Mouse (Mus musculus) G1E (cell line): ENCODE data around the gene Clec16a. TPM values are rescaled to one million over a fixed set of nuclear protein-coding genes. Genes with fewer than 3 reads are reported as not detected.

ENCODE experiments used
- ATAC-seq: 2 replicates; pipeline ENCODE4 v1.8.0; 2016; ENCODE audit warnings: mild to moderate bottlenecking; ENCODE audit not compliant: insufficient number of reproducible peaks, poor library complexity, low FRiP score, severe bottlenecking; ENCODE audit errors: extremely low read depth
- DNase-seq: peaks from one replicate; pipeline ENCODE4 v3.0.0; 2012; ENCODE audit warnings: low spot score
- H3K27me3 ChIP-seq: 2 replicates; pipeline ENCODE4 v1.6.1; 2012; ENCODE audit warnings: mild to moderate bottlenecking, low read length, inconsistent platforms; ENCODE audit not compliant: insufficient read depth
- H3K36me3 ChIP-seq: replicated peaks from 2 replicates; pipeline ENCODE3; 2012; ENCODE audit warnings: mild to moderate bottlenecking, inconsistent platforms
- H3K4me1 ChIP-seq: 2 replicates; pipeline ENCODE4 v1.6.1; 2012; ENCODE audit warnings: low read depth, low read length, inconsistent platforms, mixed read lengths; ENCODE audit not compliant: insufficient read depth
- H3K4me3 ChIP-seq: 2 replicates; pipeline ENCODE4 v1.5.1; 2012; ENCODE audit warnings: low read depth, mild to moderate bottlenecking, inconsistent platforms, low read length, moderate library complexity, mixed read lengths
- H3K9me3 ChIP-seq: replicated peaks from 2 replicates; pipeline ENCODE4 v1.6.1; 2012; ENCODE audit warnings: inconsistent platforms
- CTCF ChIP-seq: IDR thresholded peaks from 2 replicates; pipeline ENCODE4 v1.5.1; 2012; ENCODE audit warnings: low read depth, low read length, inconsistent platforms, mixed read lengths
- GATA1 ChIP-seq: IDR thresholded peaks from 2 replicates; pipeline ENCODE4 v1.6.1; 2012; ENCODE audit warnings: borderline replicate concordance, low read length, inconsistent platforms, mixed read lengths
- GATA2 ChIP-seq: IDR thresholded peaks from 2 replicates; pipeline ENCODE4 v1.6.1; 2012; ENCODE audit warnings: low read depth, low read length, inconsistent platforms, borderline replicate concordance
- POLR2AphosphoS5 ChIP-seq: IDR thresholded peaks from 2 replicates; pipeline ENCODE4 v1.6.1; 2012; ENCODE audit warnings: low read depth, low read length, inconsistent platforms; ENCODE audit not compliant: insufficient replicate concordance
- TAL1 ChIP-seq: conservative IDR thresholded peaks from 2 replicates; pipeline ENCODE4 v1.6.1; 2012; ENCODE audit warnings: low read depth, low read length, inconsistent platforms, mixed read lengths
- polyA plus RNA-seq: library from polyadenylated mRNA; stranded (reverse); fragments of >175 nt; gene quantifications from 2 replicates; pipeline ENCODE4 v1.2.3, GENCODE M21; 2012
- total RNA-seq, 2 experiments: library from RNA; stranded (forward) in 1 of 2; stranded (reverse) in 1 of 2; fragments of 200-1000 nt in 1 of 2; fragments of >200 nt in 1 of 2; fragmentation: Nextera tagmentation in 1 of 2; gene quantifications; 2 replicates each; pipeline ENCODE4 v1.2.3; 2014 to 2017

Gene Clec16a
- total and polyA plus RNA-seq, 3 experiments, result 12.6 to 47.9 (median 18.1) TPM

DNA sequence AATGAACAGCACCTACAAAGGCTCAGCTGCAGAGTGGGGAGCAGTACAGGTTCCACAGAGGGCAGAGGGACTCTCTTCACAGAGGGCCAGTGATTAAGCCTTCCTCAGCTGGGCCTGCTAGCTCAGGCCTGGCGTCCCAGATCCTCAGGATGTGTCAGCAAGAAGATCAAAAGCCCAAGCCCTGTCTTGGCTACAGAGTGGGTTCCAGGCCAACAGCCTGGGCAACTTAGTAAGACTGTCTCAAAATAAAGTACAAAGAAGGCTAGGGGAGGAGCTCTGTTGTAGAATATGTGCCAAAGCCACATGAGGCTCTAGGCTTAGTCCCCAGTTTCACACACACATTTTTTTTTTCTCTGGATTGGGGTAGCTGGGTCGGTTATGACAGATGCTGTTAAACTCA is 29.8 kb downstream of the Clec16a start:
- Histone ChIP-seq H3K27me3 (no peaks in the 10 kb centered on the region), H3K4me3 (no peak overlapping the region), H3K36me3 (peaks cover 90% of the 10 kb centered on the region), H3K9me3 (no peaks in the 10 kb centered on the region), H3K4me1 (peaks cover 1% of the 10 kb centered on the region; the same call in 1 of the 2 replicates)
- TF ChIP-seq TAL1, result no peak
- no peak for TF ChIP-seq POLR2AphosphoS5
- no peak for TF ChIP-seq CTCF
- TF ChIP-seq GATA1, result no peak
- no peak for TF ChIP-seq GATA2
- no peak for ATAC-seq
- no peak for DNase-seq

DNA sequence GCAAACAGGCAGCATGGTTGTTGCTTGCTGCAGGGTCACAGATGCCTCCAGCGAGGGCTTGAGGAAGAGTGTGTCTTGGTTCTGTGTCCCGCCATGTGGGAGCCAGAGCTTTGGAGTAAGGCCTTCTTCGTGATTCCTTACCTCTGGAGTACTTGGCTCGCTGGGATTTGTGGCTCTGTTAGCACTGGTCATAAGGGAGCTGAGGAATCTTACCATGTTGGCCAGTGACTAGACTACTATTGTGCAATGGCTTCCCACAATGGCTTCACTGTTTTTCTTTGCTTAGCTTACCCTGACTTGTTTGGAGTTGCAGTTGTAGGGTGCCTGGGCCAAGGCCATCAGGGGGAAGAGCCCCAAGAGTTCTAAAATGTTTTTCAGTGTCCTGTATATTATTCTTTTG is 30.8 kb downstream of the Clec16a start:
- DNase-seq (no peak), ATAC-seq (no peak)
- H3K9me3 ChIP-seq, result no peaks in the 10 kb centered on the region
- H3K4me3 ChIP-seq, result no peak overlapping the region
- H3K4me1 ChIP-seq, result no peaks in the 10 kb centered on the region
- TF ChIP-seq GATA2 (no peak), GATA1 (no peak)
- H3K36me3 ChIP-seq, result peaks cover 90% of the 10 kb centered on the region
- H3K27me3 ChIP-seq, result no peaks in the 10 kb centered on the region

DNA sequence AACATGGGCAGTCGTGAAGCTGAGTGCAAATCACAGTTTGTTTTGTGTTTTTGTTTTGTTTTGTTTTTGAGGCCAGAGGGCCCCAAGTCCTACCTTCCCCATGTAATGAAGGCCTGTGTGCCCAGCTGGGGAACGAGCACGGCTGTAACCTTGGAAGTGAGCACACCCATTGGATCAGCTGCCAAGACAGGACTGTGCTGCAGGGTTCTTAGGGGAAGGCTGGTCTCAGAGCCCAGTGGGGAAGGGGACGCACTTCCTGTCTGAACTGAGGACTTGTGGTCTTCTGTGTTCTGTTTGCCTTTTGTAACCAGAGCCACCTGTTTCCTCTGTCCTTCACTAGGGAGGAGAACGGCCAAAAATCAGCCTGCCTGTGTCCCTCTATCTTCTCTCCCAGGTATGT is 32.4 kb downstream of the Clec16a start:
- Histone ChIP-seq H3K4me3 (no peak overlapping the region), H3K4me1 (no peaks in the 10 kb centered on the region), H3K9me3 (no peaks in the 10 kb centered on the region), H3K36me3 (peaks cover 90% of the 10 kb centered on the region), H3K27me3 (no peaks in the 10 kb centered on the region)
- DNase-seq, result no peak
- no peak for ATAC-seq
- no peak for TF ChIP-seq GATA1
- TF ChIP-seq CTCF, result no peak
- no peak for TF ChIP-seq TAL1
- no peak for TF ChIP-seq GATA2
- no peak for TF ChIP-seq POLR2AphosphoS5

DNA sequence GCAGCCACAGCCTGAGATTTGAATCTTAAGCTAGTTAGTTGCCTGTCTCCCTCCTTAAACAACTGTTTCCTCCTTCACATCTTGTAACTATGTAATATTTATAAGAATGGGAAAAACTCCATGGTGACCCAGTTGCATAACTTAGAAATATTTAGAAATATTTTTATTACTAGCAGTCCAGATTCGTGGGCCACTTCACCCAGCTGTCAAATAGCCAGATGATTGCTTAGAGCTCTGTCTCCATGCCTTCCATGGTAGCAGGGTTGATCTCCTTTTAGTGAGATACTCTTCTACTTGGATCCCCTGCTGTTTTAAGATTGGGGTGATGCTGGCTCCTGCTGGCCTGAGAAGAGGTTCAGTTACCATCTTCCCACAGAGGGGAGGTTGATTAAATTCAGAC is 33.2 kb downstream of the Clec16a start:
- no peak for DNase-seq
- ATAC-seq, result no peak
- no peaks in the 10 kb centered on the region for H3K9me3 ChIP-seq
- no peak overlapping the region for H3K4me3 ChIP-seq
- no peak for TF ChIP-seq CTCF
- TF ChIP-seq GATA2, result no peak
- TF ChIP-seq TAL1, result no peak
- TF ChIP-seq GATA1, result no peak
- no peak for TF ChIP-seq POLR2AphosphoS5
- no peaks in the 10 kb centered on the region for H3K4me1 ChIP-seq
- no peaks in the 10 kb centered on the region for H3K27me3 ChIP-seq
- peaks cover 90% of the 10 kb centered on the region for H3K36me3 ChIP-seq

DNA sequence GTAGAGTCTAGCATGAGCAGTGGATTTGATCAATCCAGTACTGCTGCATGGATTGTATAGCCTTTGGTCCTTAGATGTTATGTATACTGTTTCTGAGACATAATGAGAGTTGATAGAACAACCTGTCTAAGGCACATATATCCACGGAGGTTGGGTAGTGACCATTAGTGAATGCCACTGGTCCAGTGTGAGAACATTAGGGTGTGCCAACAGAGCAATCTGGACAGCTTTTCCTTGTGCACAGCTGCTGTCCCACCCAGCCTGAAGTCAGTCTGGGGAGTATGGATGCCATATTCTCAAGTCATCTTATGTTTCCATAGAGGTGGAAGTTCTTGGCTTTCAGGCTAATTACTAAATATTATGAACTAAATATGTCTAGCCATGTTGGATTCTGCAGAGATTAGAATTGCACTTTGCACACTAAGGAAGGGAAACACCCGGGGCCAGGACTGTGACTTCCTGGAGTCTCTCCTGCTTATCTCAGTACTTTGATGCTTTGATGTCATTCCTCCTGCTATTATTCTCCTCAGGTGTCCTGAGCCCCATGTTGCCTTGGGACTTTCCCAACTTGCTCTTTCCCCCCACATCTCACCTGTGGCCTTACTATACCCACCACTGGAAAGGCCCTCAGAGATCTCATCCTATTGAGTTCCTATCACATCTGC is 36.2 kb downstream of the Clec16a start:
- H3K4me3 ChIP-seq, result no peak overlapping the region
- no peak for TF ChIP-seq GATA1
- no peak for TF ChIP-seq GATA2
- no peak for TF ChIP-seq CTCF
- TF ChIP-seq POLR2AphosphoS5, result no peak
- TF ChIP-seq TAL1, result no peak
- H3K9me3 ChIP-seq, result no peaks in the 10 kb centered on the region
- peaks cover 3% of the 10 kb centered on the region; the same call in 1 of the 2 replicates for H3K4me1 ChIP-seq
- no peaks in the 10 kb centered on the region for H3K27me3 ChIP-seq
- DNase-seq (no peak), ATAC-seq (no peak)
- peaks cover 90% of the 10 kb centered on the region for H3K36me3 ChIP-seq

DNA sequence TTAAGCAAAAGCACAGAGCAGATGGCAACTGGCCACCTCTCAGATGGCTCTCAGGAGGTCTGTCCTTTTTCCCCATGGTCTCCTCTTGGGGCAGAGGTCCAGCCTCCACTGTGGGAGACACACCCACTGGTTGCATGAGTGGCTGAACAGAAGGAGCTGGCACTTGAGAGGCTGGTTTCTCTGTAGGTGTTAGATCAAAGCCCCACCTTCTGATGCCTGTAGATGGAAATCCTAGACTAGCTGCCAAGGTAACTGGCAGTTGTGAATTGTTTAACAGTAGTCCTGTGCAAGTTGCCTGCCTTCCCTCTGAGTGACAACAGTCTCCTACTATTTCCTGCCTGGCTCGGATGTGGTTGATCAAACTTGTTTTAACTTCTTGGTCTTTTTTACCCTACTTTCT is 40.0 kb downstream of the Clec16a start:
- no peaks in the 10 kb centered on the region for H3K27me3 ChIP-seq
- peaks cover 3% of the 10 kb centered on the region; the same call in 1 of the 2 replicates for H3K4me1 ChIP-seq
- peaks cover 89% of the 10 kb centered on the region for H3K36me3 ChIP-seq
- no peak for TF ChIP-seq GATA1
- TF ChIP-seq TAL1, result no peak
- TF ChIP-seq CTCF, result no peak
- no peak for TF ChIP-seq POLR2AphosphoS5
- no peak overlapping the region for H3K4me3 ChIP-seq
- ATAC-seq (no peak), DNase-seq (no peak)
- H3K9me3 ChIP-seq, result no peaks in the 10 kb centered on the region

DNA sequence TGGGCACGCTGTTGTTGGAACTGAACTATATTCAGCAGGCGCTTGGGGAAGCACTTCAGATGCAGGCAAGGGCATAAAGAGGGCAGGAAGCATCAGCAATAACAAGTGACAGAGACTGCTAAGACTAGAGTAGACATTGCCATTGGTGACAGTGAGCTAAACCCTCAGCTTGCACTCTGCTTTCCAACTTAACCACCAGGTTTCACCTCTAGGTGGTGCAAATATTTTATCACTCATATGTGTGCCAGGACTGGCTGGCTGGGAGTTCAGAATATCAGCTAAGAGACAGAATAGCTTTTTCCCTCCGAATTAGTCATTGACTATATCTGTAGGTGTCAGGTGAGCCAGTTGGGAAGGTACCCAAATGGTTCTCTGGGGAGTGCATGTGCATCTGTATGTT is 41.4 kb downstream of the Clec16a start:
- no peak overlapping the region for H3K4me3 ChIP-seq
- H3K4me1 ChIP-seq, result peaks cover 3% of the 10 kb centered on the region; the same call in 1 of the 2 replicates
- H3K9me3 ChIP-seq, result no peaks in the 10 kb centered on the region
- DNase-seq, result no peak
- ATAC-seq, result no peak
- no peaks in the 10 kb centered on the region for H3K27me3 ChIP-seq
- peaks cover 86% of the 10 kb centered on the region for H3K36me3 ChIP-seq
- no peak for TF ChIP-seq GATA2
- TF ChIP-seq POLR2AphosphoS5, result no peak
- TF ChIP-seq CTCF, result no peak
- no peak for TF ChIP-seq TAL1
